Mouse (Mus musculus): ENCODE measurements around the gene Fndc7. TPM values are rescaled to one million over a fixed set of nuclear protein-coding genes. Genes with fewer than 3 reads are reported as not detected.

The Fndc7 gene
- polyA plus RNA-seq, 1 experiment from 2014 or later: 1.9 TPM

DNA sequence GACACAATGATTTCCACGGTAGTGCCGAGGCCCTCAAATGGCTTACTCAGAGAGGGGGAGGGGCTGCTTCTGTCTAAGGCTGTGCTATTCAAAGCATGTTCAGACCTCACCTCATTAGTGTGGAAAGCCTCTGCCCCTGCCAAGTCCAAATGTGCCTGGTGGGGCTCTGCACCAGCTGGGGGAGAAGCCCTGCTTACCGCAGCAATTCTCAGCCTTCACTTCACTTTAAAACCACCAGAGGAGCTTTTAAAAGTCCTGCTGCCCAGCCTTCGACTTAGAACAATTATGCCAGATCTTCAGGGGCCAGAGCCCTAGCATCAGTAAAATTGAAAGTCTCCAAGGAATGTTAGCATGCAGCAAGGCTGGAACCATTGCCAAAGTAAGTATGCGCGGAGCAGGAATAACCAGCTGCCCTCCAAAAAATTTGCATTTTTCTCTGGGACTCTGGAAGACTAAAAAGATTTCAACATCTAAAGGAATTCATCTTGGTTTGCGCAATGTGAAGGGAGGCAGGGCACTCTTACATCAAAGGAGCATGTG lies 31.5 kb downstream of the Fndc7 start:
- H3K9ac ChIP-seq (replicated peaks; ENCODE audit: low read depth): no peak overlapping the region
- peak overlapping the region; percentile 35; the same call in 1 of the 2 replicates for H3K4me2 ChIP-seq (replicated peaks; ENCODE audit: low read depth, low read length)
- no peaks in the 10 kb centered on the region for H3K36me3 ChIP-seq (ENCODE audit: insufficient read depth, low read length)
- H3K9me3 ChIP-seq (ENCODE audit: low read length): no peaks in the 10 kb centered on the region
- no peaks in the 10 kb centered on the region for H3K27me3 ChIP-seq (replicated peaks; ENCODE audit: insufficient read depth, low read length)
- WGBS: 24% methylated on average over 7 of the region's 7 CpGs
- peak overlapping the region; percentile 87 for H3K27ac ChIP-seq (ENCODE audit: low read length)
- peak; percentile 97 for DNase-seq (ENCODE audit: low spot score)
- TF ChIP-seq EP300 (IDR thresholded peaks at IDR 0.05) (peak; percentile 96), CTCF (IDR thresholded peaks at IDR 0.05) (peak; percentile 53)
- peak; percentile 82 for ATAC-seq
- peaks cover 10% of the 10 kb centered on the region; the same call in 1 of the 2 replicates for H3K4me1 ChIP-seq (ENCODE audit: insufficient read depth, low read depth, low read length)
- peak overlapping the region; percentile 3; the same call in 1 of the 2 replicates for H3K4me3 ChIP-seq (ENCODE audit: low read depth, low read length)

DNA sequence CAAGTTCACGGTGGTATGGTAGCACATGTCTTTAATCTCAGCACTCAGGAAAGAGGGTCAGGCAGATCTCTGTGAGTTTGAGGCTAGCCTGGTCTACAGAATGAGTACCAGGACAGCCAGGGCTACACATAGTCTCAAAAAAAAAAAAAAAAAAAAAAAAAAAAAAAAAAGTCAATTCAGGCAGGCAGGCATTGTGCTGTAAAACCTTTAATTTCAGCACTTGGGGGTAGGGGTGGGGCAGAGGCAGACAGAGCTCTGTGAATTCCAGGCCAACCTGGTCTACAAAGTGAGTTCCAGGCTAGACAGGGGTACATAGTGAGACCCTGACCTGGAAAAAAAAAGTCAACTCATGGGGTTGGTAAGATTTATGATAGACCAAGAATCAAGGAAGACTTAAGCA lies 32.1 kb downstream of the Fndc7 start:
- peaks cover 10% of the 10 kb centered on the region; the same call in 1 of the 2 replicates for H3K4me1 ChIP-seq (ENCODE audit: insufficient read depth, low read depth, low read length)
- 44% methylated on average over 1 of the region's 1 CpGs for WGBS
- ATAC-seq (no peak), DNase-seq (ENCODE audit: low spot score) (no peak)
- H3K36me3 ChIP-seq (ENCODE audit: insufficient read depth, low read length): no peaks in the 10 kb centered on the region
- TF ChIP-seq EP300 (IDR thresholded peaks at IDR 0.05): no peak
- TF ChIP-seq CTCF (IDR thresholded peaks at IDR 0.05): no peak
- H3K4me3 ChIP-seq (ENCODE audit: low read depth, low read length): 0 out of 2 replicates have a peak overlapping the region, but pooled peaks have one; percentile 3
- no peak overlapping the region for H3K9ac ChIP-seq (replicated peaks; ENCODE audit: low read depth)
- peak overlapping the region; percentile 87 for H3K27ac ChIP-seq (ENCODE audit: low read length)
- H3K4me2 ChIP-seq (replicated peaks; ENCODE audit: low read depth, low read length): peak overlapping the region; percentile 35; the same call in 1 of the 2 replicates
- no peaks in the 10 kb centered on the region for H3K27me3 ChIP-seq (replicated peaks; ENCODE audit: insufficient read depth, low read length)
- no peaks in the 10 kb centered on the region for H3K9me3 ChIP-seq (ENCODE audit: low read length)

- Histone ChIP-seq H3K9ac (replicated peaks; ENCODE audit: low read depth) (no peak overlapping the region), H3K4me1 (ENCODE audit: insufficient read depth, low read depth, low read length) (peaks cover 10% of the 10 kb centered on the region; the same call in 1 of the 2 replicates), H3K9me3 (ENCODE audit: low read length) (no peaks in the 10 kb centered on the region), H3K27me3 (replicated peaks; ENCODE audit: insufficient read depth, low read length) (no peaks in the 10 kb centered on the region), H3K27ac (ENCODE audit: low read length) (peak overlapping the region; percentile 65), H3K4me2 (replicated peaks; ENCODE audit: low read depth, low read length) (no peak overlapping the region), H3K4me3 (ENCODE audit: low read depth, low read length) (no peak overlapping the region), H3K36me3 (ENCODE audit: insufficient read depth, low read length) (no peaks in the 10 kb centered on the region)
- 41% methylated on average over 3 of the region's 3 CpGs for WGBS
- TF ChIP-seq EP300 (IDR thresholded peaks at IDR 0.05): no peak
- TF ChIP-seq CTCF (IDR thresholded peaks at IDR 0.05): no peak
- no peak for DNase-seq (ENCODE audit: low spot score)
- no peak for ATAC-seq
Observed at GRCm38 (mm10) chr3:108857124-108857470, 32.7 kb downstream of the Fndc7 start.

DNA sequence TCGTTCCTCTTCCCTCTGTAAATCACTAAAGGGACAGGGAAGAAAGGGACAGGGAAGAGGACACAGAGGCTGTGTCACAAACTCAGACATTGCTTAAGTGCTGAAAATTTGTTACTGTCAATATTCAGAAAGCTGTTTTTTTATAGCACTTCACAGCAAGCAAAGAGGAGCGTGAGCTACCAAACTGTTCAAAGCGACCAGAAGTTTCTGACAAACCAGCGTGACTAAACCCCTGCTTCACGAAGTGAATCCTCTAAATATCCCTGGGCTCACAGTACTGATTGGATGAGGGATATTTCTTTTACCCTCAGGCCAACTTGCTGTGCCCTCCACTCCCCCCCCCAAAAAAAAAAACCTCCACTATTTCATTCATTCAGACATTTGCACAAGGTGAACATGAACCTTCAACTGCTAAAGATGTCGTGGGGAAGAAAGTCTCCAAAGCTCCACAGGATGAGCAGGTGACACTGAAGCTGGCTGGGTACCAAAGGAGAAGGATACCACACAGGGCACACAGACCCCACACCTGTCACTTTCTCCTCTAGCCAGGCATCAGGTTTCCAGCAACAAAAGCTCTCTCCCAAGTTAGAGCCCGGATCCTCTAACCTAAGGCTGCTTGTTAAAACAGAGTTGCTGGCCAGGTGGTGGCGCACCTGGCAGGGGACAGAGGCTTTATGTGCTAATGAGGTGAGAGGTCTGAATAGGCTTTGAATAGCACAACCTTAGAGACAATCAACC lies 33.3 kb downstream of the Fndc7 start:
- DNase-seq (ENCODE audit: low spot score): peak; percentile 67
- Histone ChIP-seq H3K27ac (ENCODE audit: low read length) (peak overlapping the region; percentile 65), H3K4me2 (replicated peaks; ENCODE audit: low read depth, low read length) (no peak overlapping the region), H3K27me3 (replicated peaks; ENCODE audit: insufficient read depth, low read length) (no peaks in the 10 kb centered on the region), H3K36me3 (ENCODE audit: insufficient read depth, low read length) (no peaks in the 10 kb centered on the region), H3K4me3 (ENCODE audit: low read depth, low read length) (no peak overlapping the region), H3K9ac (replicated peaks; ENCODE audit: low read depth) (no peak overlapping the region), H3K9me3 (ENCODE audit: low read length) (no peaks in the 10 kb centered on the region), H3K4me1 (ENCODE audit: insufficient read depth, low read depth, low read length) (peaks cover 10% of the 10 kb centered on the region; the same call in 1 of the 2 replicates)
- TF ChIP-seq EP300 (IDR thresholded peaks at IDR 0.05) (no peak), CTCF (IDR thresholded peaks at IDR 0.05) (peak; percentile 70)
- WGBS: 39% methylated on average over 8 of the region's 8 CpGs
- no peak for ATAC-seq

GRCm38 (mm10) chr3:108855864-108856263 lies 33.9 kb downstream of the Fndc7 start:
- no peaks in the 10 kb centered on the region for H3K27me3 ChIP-seq (replicated peaks; ENCODE audit: insufficient read depth, low read length)
- peak; percentile 95 for DNase-seq (ENCODE audit: low spot score)
- no peak overlapping the region for H3K4me2 ChIP-seq (replicated peaks; ENCODE audit: low read depth, low read length)
- peak; percentile 63 for ATAC-seq
- 30% methylated on average over 10 of the region's 10 CpGs for WGBS
- H3K36me3 ChIP-seq (ENCODE audit: insufficient read depth, low read length): no peaks in the 10 kb centered on the region
- no peak overlapping the region for H3K9ac ChIP-seq (replicated peaks; ENCODE audit: low read depth)
- peak overlapping the region; percentile 65 for H3K27ac ChIP-seq (ENCODE audit: low read length)
- no peak overlapping the region for H3K4me3 ChIP-seq (ENCODE audit: low read depth, low read length)
- peaks cover 10% of the 10 kb centered on the region; the same call in 1 of the 2 replicates for H3K4me1 ChIP-seq (ENCODE audit: insufficient read depth, low read depth, low read length)
- TF ChIP-seq EP300 (IDR thresholded peaks at IDR 0.05) (peak; percentile 80), CTCF (IDR thresholded peaks at IDR 0.05) (no peak)
- H3K9me3 ChIP-seq (ENCODE audit: low read length): no peaks in the 10 kb centered on the region

GRCm38 (mm10) chr3:108855371-108855770 lies 34.4 kb downstream of the Fndc7 start:
- Histone ChIP-seq H3K27me3 (replicated peaks; ENCODE audit: insufficient read depth, low read length) (no peaks in the 10 kb centered on the region), H3K4me2 (replicated peaks; ENCODE audit: low read depth, low read length) (no peak overlapping the region), H3K9me3 (ENCODE audit: low read length) (no peaks in the 10 kb centered on the region), H3K4me3 (ENCODE audit: low read depth, low read length) (no peak overlapping the region), H3K27ac (ENCODE audit: low read length) (peak overlapping the region; percentile 65), H3K4me1 (ENCODE audit: insufficient read depth, low read depth, low read length) (peaks cover 14% of the 10 kb centered on the region; the same call in 1 of the 2 replicates), H3K9ac (replicated peaks; ENCODE audit: low read depth) (no peak overlapping the region), H3K36me3 (ENCODE audit: insufficient read depth, low read length) (no peaks in the 10 kb centered on the region)
- DNase-seq (ENCODE audit: low spot score): peak; percentile 84
- WGBS: 56% methylated on average over 12 of the region's 12 CpGs
- ATAC-seq: peak; percentile 41
- TF ChIP-seq CTCF (IDR thresholded peaks at IDR 0.05) (no peak), EP300 (IDR thresholded peaks at IDR 0.05) (0 out of 2 replicates have a peak, but pooled peaks have one; percentile 26)

All from lung, postnatal 0 days (tissue).